Mouse (Mus musculus) bone marrow, adult 2 months (tissue): ENCODE results near the gene Ackr1.

Source experiments
- CTCF ChIP-seq: fragments of 200-500 bp; IDR thresholded peaks from 2 replicates; pipeline ENCODE4 v1.5.1; 2011; ENCODE audit warnings: low read length, control low read depth; ENCODE audit not compliant: control insufficient read depth, insufficient read depth
- POLR2A ChIP-seq: fragments of 200-500 bp; IDR thresholded peaks from 2 replicates; pipeline ENCODE4 v1.6.1; 2011; ENCODE audit warnings: low read depth, mild to moderate bottlenecking, control low read depth, low read length, borderline replicate concordance; ENCODE audit not compliant: control insufficient read depth

DNA sequence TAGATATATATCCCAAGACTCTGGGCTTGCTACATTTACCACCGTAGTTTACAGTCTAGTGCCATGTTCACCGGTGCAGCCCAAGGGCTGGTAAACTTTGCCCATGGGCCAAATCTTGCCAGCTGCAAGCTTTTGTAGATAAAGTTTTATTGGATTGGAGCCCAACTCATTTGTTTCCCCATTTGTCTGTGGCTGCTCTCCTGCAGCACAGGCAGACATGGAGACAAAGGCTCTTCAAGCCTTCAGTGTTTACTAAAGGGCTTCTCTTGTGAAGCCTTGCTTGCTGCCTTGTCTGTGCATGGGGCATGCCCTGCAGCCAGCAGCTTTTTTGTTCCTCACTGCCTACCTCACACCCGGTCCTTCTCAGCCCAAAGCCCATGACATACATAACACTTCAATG, 10.4 kb upstream of the Ackr1 start:
- no peak for TF ChIP-seq CTCF
- TF ChIP-seq POLR2A, result no peak
